Mouse (Mus musculus) kidney, embryonic 15.5 days (tissue): ENCODE measurements around the gene Dcst2. TPM values are rescaled to one million over a fixed set of nuclear protein-coding genes. Genes with fewer than 3 reads are reported as not detected.

ENCODE experiments used
- ATAC-seq: fragments of 200-750 bp; cut with Nextera tagmentation; replicated peaks from 2 replicates; pipeline ENCODE4 v1.8.0; 2017; ENCODE audit warnings: moderate TSS enrichment; ENCODE audit not compliant: low FRiP score
- H3K27ac ChIP-seq: fragments of 300-500 bp; sonication (generic); 2 replicates; pipeline ENCODE4 v1.5.1; 2015; ENCODE audit warnings: mild to moderate bottlenecking, inconsistent platforms
- H3K27me3 ChIP-seq: fragments of 300-500 bp; sonication (generic); 2 replicates; pipeline ENCODE4 v1.6.1; 2015; ENCODE audit warnings: inconsistent platforms
- H3K36me3 ChIP-seq: fragments of 300-500 bp; sonication (generic); 2 replicates; pipeline ENCODE4 v1.6.1; 2015; ENCODE audit warnings: inconsistent platforms
- H3K4me1 ChIP-seq: fragments of 300-500 bp; sonication (generic); 2 replicates; pipeline ENCODE4 v1.6.1; 2015; ENCODE audit warnings: inconsistent platforms
- H3K4me2 ChIP-seq: fragments of 300-500 bp; sonication (generic); 2 replicates; pipeline ENCODE4 v1.6.1; 2015; ENCODE audit warnings: moderate library complexity, mild to moderate bottlenecking, inconsistent platforms
- H3K4me3 ChIP-seq: fragments of 300-500 bp; sonication (generic); replicated peaks from 2 replicates; pipeline ENCODE4 v1.5.1; 2015; ENCODE audit warnings: mild to moderate bottlenecking, inconsistent platforms
- H3K9ac ChIP-seq: fragments of 300-500 bp; sonication (generic); 2 replicates; pipeline ENCODE4 v1.6.1; 2015; ENCODE audit warnings: mild to moderate bottlenecking, inconsistent platforms
- H3K9me3 ChIP-seq: fragments of 300-500 bp; sonication (generic); replicated peaks from 2 replicates; pipeline ENCODE4 v1.6.1; 2016; ENCODE audit warnings: inconsistent platforms
- WGBS: fragments of 180-500 bp; shearing (Covaris S2); methylation state at CpG from one replicate; pipeline ENCODE4 v1.1.7; 2015; ENCODE audit warnings: mixed read lengths; 5-methylcytosine and 5-hydroxymethylcytosine counted together
- polyA plus RNA-seq: library from polyadenylated mRNA; unstranded; fragments of >200 nt; fragmentation: Nextera tagmentation; extraction: Ambion mirVana; gene quantifications from 2 replicates; pipeline ENCODE4 v1.2.1, GENCODE M21; 2015

Dcst2 gene
- polyA plus RNA-seq, 1 experiment from 2014 or later: 0.34 TPM

GRCm38 (mm10) chr3:89383651-89384255 lies 22.0 kb downstream of the Dcst2 start:
- ATAC-seq: no peak
- no peak overlapping the region for H3K27ac ChIP-seq

DNA sequence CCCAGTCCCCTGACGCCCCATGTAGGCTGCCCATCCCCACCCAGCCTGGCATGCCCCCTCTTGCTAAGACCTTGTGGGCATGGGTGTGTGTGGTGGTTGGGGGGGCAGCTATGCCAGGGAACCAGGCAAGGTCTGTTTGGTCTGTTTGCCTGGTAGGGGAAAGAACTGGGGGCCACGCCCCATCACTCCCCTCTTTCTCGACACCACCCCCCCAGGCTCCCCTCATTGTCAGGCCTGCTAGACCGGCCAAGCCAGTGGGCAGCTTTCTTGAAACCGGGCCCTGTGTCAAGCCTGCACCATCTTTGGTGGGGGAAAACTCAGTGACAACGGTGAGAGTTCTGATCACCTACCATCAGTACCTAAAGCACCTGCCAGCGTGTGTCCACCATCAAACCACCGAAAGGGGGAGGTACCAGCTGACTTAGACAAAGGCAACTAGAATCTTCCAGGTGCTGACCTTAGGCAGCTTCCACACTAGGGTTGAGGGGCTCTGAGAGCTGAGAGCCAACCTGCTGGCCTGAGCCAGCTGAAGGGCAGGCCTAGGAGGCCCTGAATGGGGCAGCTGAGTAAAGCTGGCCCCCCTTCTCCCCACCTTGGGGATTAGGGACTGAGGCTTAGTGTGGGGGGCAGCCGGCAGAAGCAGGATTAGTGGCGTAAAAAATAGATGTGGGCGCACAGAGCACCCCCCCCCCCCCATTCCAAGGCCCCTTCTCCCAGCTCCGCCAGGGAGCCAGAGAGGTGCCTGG lies 22.7 kb downstream of the Dcst2 start:
- no peak overlapping the region for H3K9ac ChIP-seq
- peaks cover 21% of the 10 kb centered on the region for H3K36me3 ChIP-seq
- H3K27me3 ChIP-seq: no peaks in the 10 kb centered on the region
- H3K4me2 ChIP-seq: no peak overlapping the region
- 79% methylated on average over 11 of the region's 12 CpGs for WGBS
- ATAC-seq: no peak
- no peaks in the 10 kb centered on the region for H3K9me3 ChIP-seq
- 0 out of 2 replicates have a peak overlapping the region, but pooled peaks have one; percentile 32 for H3K27ac ChIP-seq
- peaks cover 47% of the 10 kb centered on the region for H3K4me1 ChIP-seq
- H3K4me3 ChIP-seq: no peak overlapping the region

More at GRCm38 (mm10) chr3:89383651-89384255, 22.0 kb downstream of the Dcst2 start:
- Histone ChIP-seq H3K4me2 (no peak overlapping the region), H3K27me3 (no peaks in the 10 kb centered on the region), H3K9ac (no peak overlapping the region), H3K9me3 (no peaks in the 10 kb centered on the region), H3K4me1 (peaks cover 49% of the 10 kb centered on the region), H3K4me3 (no peak overlapping the region), H3K36me3 (peaks cover 24% of the 10 kb centered on the region)
- 84% methylated on average over 5 of the region's 5 CpGs for WGBS

DNA sequence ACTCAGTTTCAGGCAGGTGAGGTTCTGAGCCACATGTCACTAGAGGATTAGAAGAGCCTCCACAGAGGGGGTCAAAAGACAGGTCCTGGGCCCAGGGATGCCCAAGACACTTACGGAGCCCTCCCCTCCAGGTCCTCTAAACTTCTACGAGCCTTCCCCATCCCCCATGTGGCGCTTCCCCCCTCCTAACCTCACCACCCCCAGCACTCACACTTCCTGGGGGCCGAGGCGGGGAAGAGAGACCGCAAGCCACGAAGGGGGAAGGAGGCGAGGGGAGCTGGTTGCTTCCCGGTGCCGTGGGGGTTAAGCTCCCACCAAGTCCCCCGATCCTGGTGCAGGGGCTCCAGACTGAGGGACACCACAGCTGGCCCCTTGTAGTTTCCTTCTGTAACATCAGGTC lies 23.7 kb downstream of the Dcst2 start:
- Histone ChIP-seq H3K4me1 (peaks cover 56% of the 10 kb centered on the region), H3K27me3 (no peaks in the 10 kb centered on the region), H3K9me3 (no peaks in the 10 kb centered on the region), H3K4me3 (no peak overlapping the region), H3K36me3 (peaks cover 11% of the 10 kb centered on the region), H3K27ac (no peak overlapping the region), H3K4me2 (no peak overlapping the region), H3K9ac (0 out of 2 replicates have a peak overlapping the region, but pooled peaks have one; percentile 29)
- ATAC-seq: no peak
- WGBS: 49% methylated on average over 11 of the region's 11 CpGs

DNA sequence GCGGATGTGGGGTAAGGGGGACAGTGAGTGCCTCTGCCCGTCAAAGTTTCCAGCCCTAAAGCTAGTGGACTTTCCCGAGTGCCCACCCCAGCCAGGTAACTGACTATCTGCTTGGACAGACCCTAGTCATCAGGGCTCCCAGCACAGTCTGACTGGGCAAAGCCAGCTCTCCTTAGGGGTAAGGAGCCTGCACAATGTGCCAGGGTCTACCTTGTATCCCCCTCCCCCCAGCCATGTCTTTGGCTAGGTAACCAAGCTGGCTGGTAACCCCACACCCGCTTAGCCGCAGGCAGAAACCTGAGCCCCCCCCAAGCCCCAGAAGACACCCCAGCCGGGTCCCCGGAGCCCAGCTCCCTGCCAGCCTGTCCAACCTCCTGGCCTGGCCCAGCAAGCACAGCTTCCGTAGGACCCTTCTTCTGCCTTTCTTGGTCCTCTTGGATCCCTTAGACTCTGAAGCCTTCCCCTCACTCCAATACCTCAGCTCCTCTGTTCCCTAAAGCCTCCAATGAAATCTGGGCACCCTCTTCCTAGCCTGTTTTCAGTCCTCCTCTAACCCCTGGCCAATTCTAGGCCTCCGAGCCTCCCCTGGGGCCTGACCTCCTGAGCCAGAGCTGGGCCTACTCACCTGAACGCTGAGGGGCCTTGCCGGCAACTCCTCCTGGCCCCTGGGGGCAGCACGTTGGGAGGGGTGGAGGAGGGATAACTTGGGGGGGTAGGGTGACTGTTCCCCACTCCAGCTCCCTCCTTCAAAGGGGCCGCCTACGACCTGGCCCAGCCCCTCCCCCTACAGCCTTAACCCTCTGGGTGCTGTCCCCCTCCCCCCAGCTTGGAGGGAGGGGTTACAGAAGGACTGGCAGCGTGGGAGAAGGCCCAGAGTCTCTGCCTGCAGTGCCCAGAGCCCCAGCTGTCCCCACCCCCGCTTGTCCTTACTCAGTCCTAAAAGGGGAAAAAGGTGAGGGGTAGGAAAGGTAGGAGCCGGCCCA lies 25.0 kb downstream of the Dcst2 start:
- Histone ChIP-seq H3K27me3 (no peaks in the 10 kb centered on the region), H3K4me3 (no peak overlapping the region), H3K4me1 (peaks cover 69% of the 10 kb centered on the region), H3K4me2 (0 out of 2 replicates have a peak overlapping the region, but pooled peaks have one; percentile 23), H3K36me3 (no peaks in the 10 kb centered on the region), H3K9ac (no peak overlapping the region), H3K27ac (no peak overlapping the region), H3K9me3 (no peaks in the 10 kb centered on the region)
- 51% methylated on average over 17 of the region's 17 CpGs for WGBS
- no peak for ATAC-seq

DNA sequence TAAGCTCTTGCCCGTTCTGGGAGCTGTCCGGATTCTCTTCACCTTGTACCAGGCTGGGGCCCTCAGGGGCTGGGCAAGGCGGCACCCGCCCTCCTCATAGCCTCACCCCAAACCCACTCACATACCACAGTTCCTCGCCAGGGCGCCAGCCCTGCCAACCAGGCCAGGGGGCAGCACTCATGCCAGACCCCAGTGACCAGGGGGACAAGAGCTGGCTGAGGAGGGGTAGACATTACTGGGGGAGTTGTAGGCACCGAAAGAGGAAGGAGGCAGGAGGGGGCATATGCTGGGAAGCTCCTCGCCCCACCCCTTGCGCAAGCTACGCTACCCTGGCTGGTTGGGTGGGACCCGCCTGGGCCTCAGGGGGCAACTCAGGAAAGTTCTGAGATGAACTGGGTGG lies 25.9 kb downstream of the Dcst2 start:
- H3K4me3 ChIP-seq: no peak overlapping the region
- H3K4me2 ChIP-seq: 0 out of 2 replicates have a peak overlapping the region, but pooled peaks have one; percentile 23
- WGBS: 83% methylated on average over 11 of the region's 11 CpGs
- H3K4me1 ChIP-seq: peaks cover 78% of the 10 kb centered on the region
- H3K27ac ChIP-seq: no peak overlapping the region
- ATAC-seq: no peak
- no peaks in the 10 kb centered on the region for H3K9me3 ChIP-seq
- no peaks in the 10 kb centered on the region for H3K27me3 ChIP-seq
- no peak overlapping the region for H3K9ac ChIP-seq
- H3K36me3 ChIP-seq: no peaks in the 10 kb centered on the region

DNA sequence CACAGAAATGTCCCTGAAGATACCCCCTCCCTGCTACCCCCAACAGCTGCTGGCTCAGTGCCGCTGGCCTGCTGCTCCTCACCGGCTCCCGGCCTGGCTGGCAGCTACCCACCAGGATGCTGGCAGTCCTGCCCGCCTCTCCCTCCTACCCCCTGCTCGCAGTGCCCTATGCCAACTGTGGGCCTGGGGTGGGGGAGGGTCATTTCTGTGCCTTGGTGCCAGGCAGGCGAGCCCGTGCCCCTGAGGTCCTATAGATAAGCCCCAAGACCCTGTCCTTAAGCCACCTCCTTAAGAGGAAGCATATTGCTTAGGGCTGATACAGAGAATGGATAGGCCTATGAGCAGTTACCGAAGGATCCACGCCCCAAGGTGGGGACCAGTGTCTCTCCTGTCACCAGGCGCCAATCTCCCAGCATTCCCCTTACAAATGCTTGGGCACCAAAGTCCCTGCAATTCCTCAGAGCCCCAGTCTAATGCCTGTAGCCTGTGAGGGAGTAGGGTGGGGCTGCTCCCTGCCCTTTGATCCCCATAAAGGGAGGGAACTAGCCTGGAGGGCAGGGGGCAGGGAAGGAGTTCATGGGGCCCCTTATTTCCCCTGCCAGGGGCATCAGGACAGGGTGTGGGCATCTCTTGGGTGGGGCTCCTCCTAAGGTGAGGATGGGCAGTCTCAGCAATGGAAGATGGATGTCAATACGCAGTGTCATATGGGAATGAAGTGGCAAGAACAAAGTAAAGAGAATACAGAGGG lies 26.5 kb downstream of the Dcst2 start:
- H3K4me1 ChIP-seq: peaks cover 83% of the 10 kb centered on the region
- H3K4me3 ChIP-seq: 0 out of 2 replicates have a peak overlapping the region, but pooled peaks have one; percentile 3
- no peaks in the 10 kb centered on the region for H3K36me3 ChIP-seq
- H3K9ac ChIP-seq: no peak overlapping the region
- H3K9me3 ChIP-seq: no peaks in the 10 kb centered on the region
- ATAC-seq: no peak
- H3K27me3 ChIP-seq: no peaks in the 10 kb centered on the region
- 0 out of 2 replicates have a peak overlapping the region, but pooled peaks have one; percentile 27 for H3K27ac ChIP-seq
- WGBS: 77% methylated on average over 11 of the region's 11 CpGs
- 0 out of 2 replicates have a peak overlapping the region, but pooled peaks have one; percentile 15 for H3K4me2 ChIP-seq

GRCm38 (mm10) chr3:89388901-89389740 lies 27.3 kb downstream of the Dcst2 start:
- Histone ChIP-seq H3K4me1 (peaks cover 84% of the 10 kb centered on the region), H3K9ac (no peak overlapping the region), H3K36me3 (no peaks in the 10 kb centered on the region), H3K4me3 (no peak overlapping the region), H3K4me2 (no peak overlapping the region), H3K27ac (peak overlapping the region; percentile 45; the same call in 1 of the 2 replicates), H3K9me3 (no peaks in the 10 kb centered on the region), H3K27me3 (no peaks in the 10 kb centered on the region)
- WGBS: 50% methylated on average over 6 of the region's 6 CpGs
- ATAC-seq: no peak

DNA sequence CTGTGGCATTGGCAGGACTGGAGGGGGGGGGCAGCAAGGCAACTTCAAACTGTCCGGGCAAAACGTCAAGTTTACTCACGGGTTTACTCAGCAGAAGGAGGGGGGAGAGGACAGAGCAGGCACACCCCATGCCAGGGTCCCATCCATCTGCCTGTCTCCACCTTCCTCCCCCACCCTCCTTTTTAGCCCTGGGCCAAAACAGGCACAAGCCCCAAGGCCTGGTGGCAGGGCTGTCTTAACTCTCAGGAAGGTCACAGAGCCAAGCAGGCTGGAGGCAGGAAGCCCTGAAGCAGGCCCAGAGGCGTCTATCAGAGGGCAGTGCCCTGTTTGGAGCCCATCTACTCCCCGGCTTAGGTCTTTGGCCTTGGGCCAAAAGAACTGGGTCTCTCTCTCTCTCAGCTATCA lies 28.3 kb downstream of the Dcst2 start:
- no peaks in the 10 kb centered on the region for H3K9me3 ChIP-seq
- 0 out of 2 replicates have a peak overlapping the region, but pooled peaks have one; percentile 59 for H3K4me3 ChIP-seq
- peak overlapping the region; percentile 99 for H3K4me2 ChIP-seq
- H3K27ac ChIP-seq: peak overlapping the region; percentile 45; the same call in 1 of the 2 replicates
- H3K4me1 ChIP-seq: peaks cover 86% of the 10 kb centered on the region
- H3K27me3 ChIP-seq: no peaks in the 10 kb centered on the region
- 39% methylated on average over 5 of the region's 5 CpGs for WGBS
- H3K36me3 ChIP-seq: no peaks in the 10 kb centered on the region
- no peak for ATAC-seq
- H3K9ac ChIP-seq: no peak overlapping the region

DNA sequence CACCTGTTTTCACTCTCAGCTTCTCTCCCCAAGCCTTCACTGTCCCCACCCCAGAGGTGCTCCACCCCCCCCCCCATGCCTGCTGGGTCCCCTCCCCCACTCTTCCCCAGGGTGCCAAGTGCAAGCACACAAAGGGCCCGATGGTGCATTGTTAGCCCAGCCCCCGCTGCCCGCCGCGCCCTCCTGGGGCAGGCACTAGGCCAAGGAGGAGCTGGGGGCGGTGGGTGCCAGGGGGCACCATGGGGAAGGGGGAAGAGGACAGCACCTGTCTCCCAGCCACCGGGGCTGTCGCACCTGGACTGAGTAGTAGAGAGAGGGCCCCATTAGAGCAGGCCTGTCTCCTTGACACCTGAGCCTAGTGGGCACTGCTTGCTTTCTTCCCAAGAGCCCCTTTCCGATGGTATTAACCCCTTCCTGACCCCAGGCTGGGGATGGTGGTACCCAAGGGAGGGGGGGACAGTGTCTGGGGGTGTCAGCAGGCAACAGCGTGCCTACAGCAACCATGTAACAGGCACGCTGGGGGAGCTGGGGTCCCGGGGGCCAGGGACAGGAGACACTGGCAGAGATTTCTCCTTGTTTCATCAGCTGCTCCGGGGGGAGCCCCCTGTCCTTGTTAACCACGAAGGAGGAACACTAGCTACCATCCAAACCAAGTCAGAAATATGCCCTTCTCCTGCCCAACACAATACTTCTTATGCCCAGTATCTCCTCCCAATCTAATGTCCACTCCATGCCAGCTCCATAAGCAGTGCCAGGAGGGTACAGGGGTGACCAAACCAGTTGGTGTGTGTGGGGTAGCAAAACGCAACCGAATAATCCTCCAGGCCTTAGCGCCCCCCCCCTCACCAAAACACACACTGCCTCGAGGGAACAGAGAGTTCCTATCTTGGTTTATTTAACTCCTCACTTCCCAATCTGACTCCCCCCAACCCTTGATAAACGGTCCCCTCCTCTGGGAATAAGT lies 29.2 kb downstream of the Dcst2 start:
- WGBS: 14% methylated on average over 19 of the region's 19 CpGs
- H3K27ac ChIP-seq: peak overlapping the region; percentile 95
- H3K4me2 ChIP-seq: peak overlapping the region; percentile 99
- ATAC-seq: no peak
- H3K9ac ChIP-seq: peak overlapping the region; percentile 59
- no peaks in the 10 kb centered on the region for H3K27me3 ChIP-seq
- H3K36me3 ChIP-seq: no peaks in the 10 kb centered on the region
- H3K9me3 ChIP-seq: no peaks in the 10 kb centered on the region
- H3K4me3 ChIP-seq: peak overlapping the region; percentile 59
- H3K4me1 ChIP-seq: peaks cover 86% of the 10 kb centered on the region
